Mouse (Mus musculus) CH12.LX (cell line): ENCODE results near the gene Foxe1. TPM values are rescaled to one million over a fixed set of nuclear protein-coding genes. Genes with fewer than 3 reads are reported as not detected.

Source experiments
- DNase-seq: peaks from one replicate; pipeline ENCODE4 v3.0.0-alpha.2; 2013; ENCODE audit errors: extremely low read depth
- H3K27ac ChIP-seq: 2 replicates; pipeline ENCODE4 v1.5.1; 2012; ENCODE audit warnings: low read depth, mild to moderate bottlenecking, control low read depth, moderate library complexity; ENCODE audit not compliant: insufficient read depth
- H3K27me3 ChIP-seq: replicated peaks from 2 replicates; pipeline ENCODE3; 2012; ENCODE audit warnings: inconsistent platforms
- H3K36me3 ChIP-seq, 2 experiments: replicated peaks in 1 of 2; 2 replicates each; pipeline versions ENCODE3 to v1.6.1; 2012; ENCODE audit warnings: inconsistent platforms in 1 of 2, low read length in 1 of 2, mild to moderate bottlenecking in 1 of 2, mixed read lengths in 1 of 2, moderate library complexity in 1 of 2; ENCODE audit not compliant: control insufficient read depth in 1 of 2, insufficient read depth in 1 of 2
- H3K4me1 ChIP-seq, 2 experiments: 2 replicates each; pipeline ENCODE4 v1.6.1; 2012; ENCODE audit warnings: inconsistent platforms in 1 of 2, moderate library complexity in 1 of 2; ENCODE audit not compliant: insufficient read depth in 2 of 2, control insufficient read depth in 1 of 2
- H3K4me2 ChIP-seq: 2 replicates; pipeline ENCODE4 v1.6.1; 2012; ENCODE audit warnings: low read depth, mild to moderate bottlenecking, control low read depth; ENCODE audit not compliant: poor library complexity, insufficient read depth, severe bottlenecking
- H3K4me3 ChIP-seq, 3 experiments: fragments of 150-350 bp in 1 of 3; sonication (generic) in 1 of 3; replicated peaks in 1 of 3; 2 replicates each; pipeline versions ENCODE3 to v1.5.1; 2011 to 2012; ENCODE audit warnings: low read depth in 2 of 3, low read length in 2 of 3, mild to moderate bottlenecking in 2 of 3, moderate library complexity in 2 of 3, control low read depth in 1 of 3, improper control_type of control experiment in 1 of 3, inconsistent platforms in 1 of 3, mixed read lengths in 1 of 3; ENCODE audit not compliant: poor library complexity in 1 of 3
- H3K79me2 ChIP-seq: replicated peaks from 2 replicates; pipeline ENCODE4 v1.6.1; 2012; ENCODE audit warnings: mild to moderate bottlenecking, moderate library complexity; ENCODE audit not compliant: control insufficient read depth, poor library complexity, insufficient read depth, severe bottlenecking; ENCODE audit errors: extremely low read depth
- H3K9ac ChIP-seq: 2 replicates; pipeline ENCODE4 v1.6.1; 2012; ENCODE audit warnings: low read depth, mild to moderate bottlenecking, control low read depth, moderate library complexity; ENCODE audit not compliant: insufficient read depth
- H3K9me3 ChIP-seq: replicated peaks from 2 replicates; pipeline ENCODE3; 2012; ENCODE audit warnings: low read length, inconsistent platforms, mixed read lengths
- CHD1 ChIP-seq: IDR thresholded peaks from 2 replicates; pipeline ENCODE4 v1.6.1; 2012; ENCODE audit warnings: low read depth, low read length, improper control_type of control experiment, inconsistent platforms
- CHD2 ChIP-seq: IDR thresholded peaks from 2 replicates; pipeline ENCODE4 v1.6.1; 2011; ENCODE audit warnings: low read length, improper control_type of control experiment
- CTCF ChIP-seq, 2 experiments: IDR thresholded peaks in 1 of 2; conservative IDR thresholded peaks in 1 of 2; 2 replicates each; pipeline ENCODE4 v1.5.1; 2011 to 2012; ENCODE audit warnings: low read depth in 2 of 2, low read length in 2 of 2, improper control_type of control experiment in 1 of 2, inconsistent platforms in 1 of 2, mild to moderate bottlenecking in 1 of 2, moderate library complexity in 1 of 2
- ELF1 ChIP-seq: IDR thresholded peaks from 2 replicates; pipeline ENCODE4 v1.6.1; 2014; ENCODE audit warnings: low read depth, mild to moderate bottlenecking, inconsistent platforms, low read length, improper control_type of control experiment
- ETS1 ChIP-seq: conservative IDR thresholded peaks from 2 replicates; pipeline ENCODE4 v1.6.1; 2012; ENCODE audit warnings: low read depth, mild to moderate bottlenecking, inconsistent platforms, low read length, improper control_type of control experiment, moderate library complexity
- GABPA ChIP-seq: IDR thresholded peaks from 2 replicates; pipeline ENCODE4 v1.6.1; 2012; ENCODE audit warnings: low read depth, low read length, improper control_type of control experiment, inconsistent platforms; ENCODE audit not compliant: insufficient replicate concordance
- IRF4 ChIP-seq: IDR thresholded peaks from 2 replicates; pipeline ENCODE4 v1.6.1; 2014; ENCODE audit warnings: low read depth, mild to moderate bottlenecking, inconsistent platforms, low read length, improper control_type of control experiment
- JUN ChIP-seq: IDR thresholded peaks from 2 replicates; pipeline ENCODE4 v1.6.1; 2011; ENCODE audit warnings: low read depth, mild to moderate bottlenecking, low read length, improper control_type of control experiment, moderate library complexity; ENCODE audit not compliant: insufficient read depth
- JUND ChIP-seq: conservative IDR thresholded peaks from 2 replicates; pipeline ENCODE4 v1.6.1; 2011; ENCODE audit warnings: low read depth, low read length, improper control_type of control experiment
- MAFK ChIP-seq: IDR thresholded peaks from 2 replicates; pipeline ENCODE4 v1.6.1; 2011; ENCODE audit warnings: low read length, improper control_type of control experiment; ENCODE audit not compliant: insufficient replicate concordance
- MYC ChIP-seq: IDR thresholded peaks from 2 replicates; pipeline ENCODE4 v1.6.1; 2011; ENCODE audit warnings: low read depth, mild to moderate bottlenecking, improper control_type of control experiment, low read length
- NELFE ChIP-seq: IDR thresholded peaks from 2 replicates; pipeline ENCODE4 v1.6.1; 2011; ENCODE audit warnings: low read depth, low read length, improper control_type of control experiment
- PAX5 ChIP-seq: IDR thresholded peaks from 2 replicates; pipeline ENCODE4 v1.6.1; 2012; ENCODE audit warnings: low read length, inconsistent platforms, mixed read lengths
- SIN3A ChIP-seq: IDR thresholded peaks from 2 replicates; pipeline ENCODE4 v1.6.1; 2012; ENCODE audit warnings: low read length, improper control_type of control experiment, inconsistent platforms
- TBP ChIP-seq: conservative IDR thresholded peaks from 2 replicates; pipeline ENCODE4 v1.6.1; 2011; ENCODE audit warnings: low read depth, low read length, improper control_type of control experiment
- USF2 ChIP-seq: conservative IDR thresholded peaks from 2 replicates; pipeline ENCODE4 v1.6.1; 2011; ENCODE audit warnings: low read depth, low read length, improper control_type of control experiment
- ZKSCAN1 ChIP-seq: IDR thresholded peaks from 2 replicates; pipeline ENCODE4 v1.6.1; 2012; ENCODE audit warnings: low read depth, inconsistent platforms, low read length, improper control_type of control experiment, borderline replicate concordance
- ZNF384 ChIP-seq: IDR thresholded peaks from 2 replicates; pipeline ENCODE4 v1.6.1; 2012; ENCODE audit warnings: low read depth, low read length, improper control_type of control experiment, inconsistent platforms
- dilution Hi-C: fragments of 300-500 bp; cut with MboI; formaldehyde crosslinking; loops from 2 replicates; pipeline ENCODE4 v1.14.3; 2020; ENCODE audit warnings: low sequenced_read_pairs; ENCODE audit not compliant: extremely low pct_unique_long_range_greater_than_20kb, extremely low pct_ligation_motif_present
- in situ Hi-C: fragments of 300-500 bp; cut with MboI; formaldehyde crosslinking; loops from 3 replicates; pipeline ENCODE4 v1.14.3; 2019; ENCODE audit warnings: low sequenced_read_pairs, low pct_ligation_motif_present, low pct_unique_long_range_greater_than_20kb, mixed read lengths
- polyA plus RNA-seq: library from polyadenylated mRNA; unstranded; fragments of >175 nt; gene quantifications from 2 replicates; pipeline ENCODE4 v1.2.1, GENCODE M21; 2012; ENCODE audit warnings: low read depth; ENCODE audit not compliant: insufficient read length
- total RNA-seq, 2 experiments: library from RNA; depleted of rRNA; stranded (reverse); fragments of 300-350 nt in 1 of 2; fragments of >200 nt in 1 of 2; gene quantifications; 2 replicates each; pipeline ENCODE4 v1.2.3; 2012 to 2014

The Foxe1 gene
- total and polyA plus RNA-seq, 3 experiments, result not detected

DNA sequence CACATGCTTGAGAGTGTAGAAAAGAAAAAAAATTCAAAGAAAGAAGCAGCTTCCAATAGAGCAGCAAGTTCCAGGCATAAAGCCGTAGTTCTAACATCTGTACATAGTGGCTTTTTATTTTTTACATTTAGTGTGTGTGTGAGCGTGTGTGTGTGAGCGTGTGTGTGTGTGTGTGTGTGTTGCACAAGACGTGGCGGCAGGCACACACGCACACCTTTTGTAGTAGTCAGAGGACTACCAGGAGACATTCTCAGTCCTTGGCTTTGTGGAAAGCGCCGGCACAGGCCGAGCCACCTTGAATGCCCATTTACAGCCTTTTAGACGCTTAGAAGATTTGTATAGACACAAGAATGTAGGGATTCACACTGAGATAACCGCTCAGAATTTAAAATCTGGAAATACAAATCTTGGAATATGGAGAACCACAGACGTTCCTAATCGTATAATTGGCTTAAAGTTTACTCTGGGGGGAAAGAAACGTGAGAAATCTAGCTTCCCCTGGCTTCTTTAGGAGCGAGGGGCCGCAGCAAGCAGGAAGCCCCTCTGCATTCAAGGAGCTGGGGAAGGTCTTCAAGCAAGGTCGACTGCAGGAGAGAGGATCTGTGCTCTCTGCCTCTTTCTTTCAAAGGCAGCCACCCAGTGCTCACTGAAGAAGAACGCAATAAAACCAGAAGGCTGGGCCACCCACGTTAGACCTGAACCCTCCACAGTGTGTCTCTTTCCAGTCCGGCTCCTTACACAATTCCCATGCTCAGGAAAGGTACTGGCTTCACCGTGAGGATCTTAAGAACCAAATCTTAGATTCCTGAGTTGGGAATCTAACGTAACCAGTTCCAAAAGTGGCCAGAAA, 1.4 kb upstream of the Foxe1 start:
- no peak for TF ChIP-seq MAFK
- no peak for TF ChIP-seq ELF1
- TF ChIP-seq PAX5, result no peak
- TF ChIP-seq SIN3A, result no peak
- TF ChIP-seq JUN, result no peak
- no peak for TF ChIP-seq IRF4
- TF ChIP-seq JUND, result no peak
- no peak for TF ChIP-seq USF2
- no peak for TF ChIP-seq CHD1
- no peak for TF ChIP-seq TBP
- TF ChIP-seq ZNF384, result no peak
- TF ChIP-seq CHD2, result no peak
- no peak for TF ChIP-seq ETS1
- TF ChIP-seq ZKSCAN1, result no peak
- no peak for TF ChIP-seq CTCF (conservative IDR thresholded peaks at IDR 0.05 in 1 of 2, IDR thresholded peaks at IDR 0.05 in 1 of 2; ENCODE audit: low read depth in 2 of 2, low read length in 2 of 2)
- TF ChIP-seq NELFE, result no peak
- in situ Hi-C loops (no loop called here), dilution Hi-C loops (no loop called here)
- no peak for DNase-seq
- no peaks in the 10 kb centered on the region for H3K27me3 ChIP-seq
- H3K9ac ChIP-seq, result no peak overlapping the region
- no peak overlapping the region for H3K4me3 ChIP-seq
- H3K4me2 ChIP-seq, result no peak overlapping the region
- H3K36me3 ChIP-seq, result no peaks in the 10 kb centered on the region
- H3K9me3 ChIP-seq, result peaks cover 27% of the 10 kb centered on the region
- no peaks in the 10 kb centered on the region for H3K4me1 ChIP-seq
- no peak overlapping the region for H3K27ac ChIP-seq
- no peaks in the 10 kb centered on the region for H3K79me2 ChIP-seq

DNA sequence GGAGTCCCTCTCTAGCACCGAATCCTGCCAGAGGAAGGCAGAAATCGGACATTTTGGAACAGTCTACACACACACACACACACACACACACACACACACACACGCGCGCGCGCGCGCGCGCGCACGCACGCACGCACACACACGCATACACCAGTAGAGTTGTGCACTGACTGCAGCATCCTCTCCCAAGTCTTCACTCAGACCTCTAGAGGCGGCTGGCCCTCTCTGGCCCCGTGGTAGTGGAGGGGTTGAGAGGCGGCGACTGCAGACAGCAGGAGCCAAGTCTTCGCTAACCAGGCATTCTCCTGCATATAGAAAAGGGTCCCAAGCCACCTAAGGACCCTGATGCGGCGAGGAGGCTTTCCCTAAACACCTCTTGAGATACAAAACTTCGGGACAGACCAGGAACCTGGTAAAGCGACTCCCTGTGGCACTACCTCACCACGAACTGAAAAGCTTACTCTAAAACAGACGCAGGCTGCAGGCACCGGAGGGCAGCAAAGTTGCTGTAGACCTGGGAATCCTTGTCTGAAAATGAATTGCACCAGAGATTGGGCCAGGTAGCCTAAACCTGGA, 610 bp upstream of the Foxe1 start:
- Histone ChIP-seq H3K27ac (no peak overlapping the region), H3K4me3 (no peak overlapping the region), H3K79me2 (no peaks in the 10 kb centered on the region), H3K4me1 (no peaks in the 10 kb centered on the region), H3K27me3 (no peaks in the 10 kb centered on the region), H3K36me3 (no peaks in the 10 kb centered on the region), H3K9ac (no peak overlapping the region), H3K4me2 (no peak overlapping the region), H3K9me3 (peaks cover 27% of the 10 kb centered on the region)
- no peak for DNase-seq
- in situ Hi-C loops, result no loop called here
- dilution Hi-C loops, result no loop called here
- no peak for TF ChIP-seq JUND
- no peak for TF ChIP-seq MYC
- no peak for TF ChIP-seq GABPA
- TF ChIP-seq SIN3A, result no peak
